Mouse (Mus musculus) midbrain, embryonic 11.5 days (tissue): ENCODE measurements around the gene Elp4. TPM values are rescaled to one million over a fixed set of nuclear protein-coding genes. Genes with fewer than 3 reads are reported as not detected.

Experiments
- ATAC-seq: fragments of 200-750 bp; cut with Nextera tagmentation; 2 replicates; pipeline ENCODE4 v1.8.0; 2017; ENCODE audit warnings: moderate TSS enrichment, moderate library complexity; ENCODE audit not compliant: low FRiP score
- DNase-seq: peaks from one replicate; pipeline ENCODE4 v3.0.0; 2015; ENCODE audit warnings: low spot score; ENCODE audit errors: missing footprints
- H3K27ac ChIP-seq: fragments of 300-500 bp; sonication (generic); 2 replicates; pipeline ENCODE4 v1.5.1; 2014; ENCODE audit warnings: low read depth, low read length
- H3K27me3 ChIP-seq: fragments of 300-500 bp; sonication (generic); 2 replicates; pipeline ENCODE4 v1.6.1; 2014; ENCODE audit warnings: mild to moderate bottlenecking, low read length, moderate library complexity, mixed read lengths; ENCODE audit not compliant: control insufficient read depth, insufficient read depth
- H3K36me3 ChIP-seq: fragments of 300-500 bp; sonication (generic); 2 replicates; pipeline ENCODE4 v1.6.1; 2014; ENCODE audit warnings: mild to moderate bottlenecking, low read length, moderate library complexity, mixed read lengths; ENCODE audit not compliant: control insufficient read depth, insufficient read depth
- H3K4me1 ChIP-seq: fragments of 300-500 bp; sonication (generic); 2 replicates; pipeline ENCODE4 v1.6.1; 2014; ENCODE audit warnings: low read length; ENCODE audit not compliant: control insufficient read depth, insufficient read depth
- H3K4me2 ChIP-seq: fragments of 300-500 bp; sonication (generic); 2 replicates; pipeline ENCODE4 v1.6.1; 2014; ENCODE audit warnings: mild to moderate bottlenecking, moderate library complexity
- H3K4me3 ChIP-seq: fragments of 300-500 bp; sonication (generic); 2 replicates; pipeline ENCODE4 v1.5.1; 2014; ENCODE audit warnings: low read depth, low read length
- H3K9ac ChIP-seq: fragments of 300-500 bp; sonication (generic); 2 replicates; pipeline ENCODE4 v1.6.1; 2014; ENCODE audit warnings: low read length
- H3K9me3 ChIP-seq: fragments of 300-500 bp; sonication (generic); 2 replicates; pipeline ENCODE4 v1.6.1; 2016; ENCODE audit warnings: low read length; ENCODE audit not compliant: control insufficient read depth
- WGBS: fragments of 180-500 bp; shearing (Covaris S2); extraction: QIAGEN DNeasy Blood & Tissue Kit; methylation state at CpG from one replicate; pipeline ENCODE4 v1.1.7; 2014; 5-methylcytosine and 5-hydroxymethylcytosine counted together
- polyA plus RNA-seq: library from polyadenylated mRNA; unstranded; fragments of >200 nt; fragmentation: Nextera tagmentation; extraction: Ambion mirVana; gene quantifications from 2 replicates; pipeline ENCODE4 v1.2.1, GENCODE M21; 2014

Elp4 gene
- polyA plus RNA-seq, 1 experiment from 2014 or later = 59.6 TPM

GRCm38 (mm10) chr2:105662606-105663005, 241.8 kb downstream of the Elp4 start:
- H3K27me3 ChIP-seq = peaks cover 96% of the 10 kb centered on the region
- WGBS = 5% methylated on average over 7 of the region's 7 CpGs
- H3K36me3 ChIP-seq = no peaks in the 10 kb centered on the region
- DNase-seq = no peak
- H3K4me1 ChIP-seq = peaks cover 10% of the 10 kb centered on the region
- H3K27ac ChIP-seq = no peak overlapping the region
- no peak overlapping the region for H3K4me3 ChIP-seq
- H3K9me3 ChIP-seq = no peaks in the 10 kb centered on the region
- ATAC-seq = no peak
- H3K4me2 ChIP-seq = no peak overlapping the region
- H3K9ac ChIP-seq = no peak overlapping the region

DNA sequence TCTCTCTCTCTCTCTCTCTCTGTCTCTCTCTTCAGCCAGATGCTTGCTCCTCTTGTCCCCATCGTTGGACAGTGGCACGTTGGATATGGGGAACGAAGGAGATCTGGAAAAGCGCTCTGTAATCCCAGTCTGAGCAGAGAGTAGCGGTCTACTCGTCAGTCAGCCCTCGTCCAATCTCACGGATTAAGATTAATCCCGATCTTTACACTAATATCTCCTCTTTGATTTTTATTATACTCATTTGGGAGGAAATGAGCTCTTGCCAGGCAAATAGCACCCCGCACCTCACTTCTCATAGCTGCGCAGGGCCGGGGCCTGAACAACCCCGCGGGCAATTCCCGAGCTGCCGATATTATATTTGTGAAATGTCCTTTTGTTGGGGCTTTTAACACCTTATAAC, 242.2 kb downstream of the Elp4 start:
- Histone ChIP-seq H3K4me1 (peaks cover 10% of the 10 kb centered on the region), H3K4me2 (no peak overlapping the region), H3K9me3 (no peaks in the 10 kb centered on the region), H3K9ac (no peak overlapping the region), H3K27ac (no peak overlapping the region), H3K36me3 (no peaks in the 10 kb centered on the region), H3K27me3 (peaks cover 96% of the 10 kb centered on the region), H3K4me3 (no peak overlapping the region)
- 2% methylated on average over 16 of the region's 16 CpGs for WGBS
- ATAC-seq (no peak), DNase-seq (peak; percentile 95)

DNA sequence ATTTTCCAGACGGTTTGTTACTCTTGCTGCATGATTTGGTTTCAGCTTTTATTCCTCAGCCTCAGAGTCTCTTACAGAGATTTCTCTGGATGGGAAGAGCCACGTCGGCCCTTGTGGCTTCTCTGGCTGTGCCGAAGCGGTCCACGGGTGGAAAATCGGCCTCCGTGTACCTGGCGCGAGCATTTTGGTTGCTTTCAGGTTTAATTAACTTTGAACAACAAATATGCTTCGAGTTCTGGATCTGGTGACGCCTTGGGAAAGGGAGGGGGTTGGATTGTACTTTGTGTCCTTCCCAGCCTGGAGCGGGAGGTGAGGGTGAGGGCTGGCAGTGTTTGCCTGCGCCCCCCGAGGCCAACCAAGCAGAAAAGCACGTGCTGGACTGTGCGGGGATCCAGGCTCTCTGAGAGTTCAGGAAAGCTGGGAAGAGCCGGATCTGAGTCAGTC, 242.7 kb downstream of the Elp4 start:
- Histone ChIP-seq H3K27ac (no peak overlapping the region), H3K27me3 (peaks cover 96% of the 10 kb centered on the region), H3K9ac (no peak overlapping the region), H3K36me3 (no peaks in the 10 kb centered on the region), H3K9me3 (no peaks in the 10 kb centered on the region), H3K4me2 (no peak overlapping the region), H3K4me1 (peaks cover 7% of the 10 kb centered on the region), H3K4me3 (no peak overlapping the region)
- peak; percentile 94 for DNase-seq
- WGBS = under 1% methylated on average over 18 of the region's 18 CpGs
- 0 out of 2 replicates have a peak, but pooled peaks have one; percentile 25 for ATAC-seq

- DNase-seq = peak; percentile 95
- Histone ChIP-seq H3K4me1 (peaks cover 7% of the 10 kb centered on the region), H3K27ac (no peak overlapping the region), H3K36me3 (no peaks in the 10 kb centered on the region), H3K9ac (no peak overlapping the region; the same call in 1 of the 2 replicates), H3K27me3 (peaks cover 94% of the 10 kb centered on the region), H3K4me2 (peak overlapping the region; percentile 24), H3K9me3 (no peaks in the 10 kb centered on the region), H3K4me3 (peak overlapping the region; percentile 14; the same call in 1 of the 2 replicates)
- ATAC-seq = peak; percentile 17; the same call in 1 of the 2 replicates
- WGBS = under 1% methylated on average over 26 of the region's 26 CpGs
Observed at GRCm38 (mm10) chr2:105660874-105661622, 243.3 kb downstream of the Elp4 start.

- Histone ChIP-seq H3K27me3 (peaks cover 93% of the 10 kb centered on the region), H3K4me3 (peak overlapping the region; percentile 14), H3K27ac (no peak overlapping the region), H3K36me3 (no peaks in the 10 kb centered on the region), H3K4me1 (peaks cover 7% of the 10 kb centered on the region), H3K9ac (no peak overlapping the region), H3K4me2 (peak overlapping the region; percentile 24), H3K9me3 (no peaks in the 10 kb centered on the region)
- WGBS = under 1% methylated on average over 41 of the region's 41 CpGs
- ATAC-seq = peak; percentile 71
- peak; percentile 94 for DNase-seq
Observed at GRCm38 (mm10) chr2:105659926-105660873, 244.2 kb downstream of the Elp4 start.

- DNase-seq (no peak), ATAC-seq (peak; percentile 6; the same call in 1 of the 2 replicates)
- no peak overlapping the region for H3K9ac ChIP-seq
- no peaks in the 10 kb centered on the region for H3K9me3 ChIP-seq
- peak overlapping the region; percentile 14; the same call in 1 of the 2 replicates for H3K4me3 ChIP-seq
- H3K4me1 ChIP-seq = peaks cover 7% of the 10 kb centered on the region
- H3K27me3 ChIP-seq = peaks cover 90% of the 10 kb centered on the region
- H3K36me3 ChIP-seq = no peaks in the 10 kb centered on the region
- 9% methylated on average over 9 of the region's 9 CpGs for WGBS
- H3K4me2 ChIP-seq = no peak overlapping the region
- H3K27ac ChIP-seq = no peak overlapping the region
Observed at GRCm38 (mm10) chr2:105659350-105659749, 245.0 kb downstream of the Elp4 start.

DNA sequence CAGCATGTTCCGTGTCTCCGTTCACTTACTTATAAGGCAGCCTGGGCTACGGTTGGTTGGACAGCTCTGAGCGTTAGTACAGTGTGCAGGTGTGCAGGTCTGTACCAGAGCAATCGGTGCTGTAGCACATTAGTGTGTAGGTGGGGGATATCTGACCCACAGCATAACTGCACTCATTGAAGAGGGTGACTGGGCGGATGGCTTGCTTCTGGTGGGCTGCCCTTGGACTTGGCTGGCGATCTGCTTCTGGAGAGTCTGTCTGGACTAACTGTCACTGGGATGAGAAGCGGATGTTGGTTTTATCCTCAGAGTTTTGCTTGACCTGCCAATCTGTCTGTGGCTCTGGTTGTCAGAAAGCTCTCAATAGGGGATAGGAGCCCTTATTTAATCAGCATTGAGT, 247.9 kb downstream of the Elp4 start:
- 86% methylated on average over 8 of the region's 8 CpGs for WGBS

More for the DNA sequence above, 247.9 kb downstream of the Elp4 start:
- H3K36me3 ChIP-seq = no peaks in the 10 kb centered on the region
- no peak overlapping the region for H3K9ac ChIP-seq
- DNase-seq = no peak
- H3K9me3 ChIP-seq = no peaks in the 10 kb centered on the region
- peaks cover 7% of the 10 kb centered on the region for H3K4me1 ChIP-seq
- no peak for ATAC-seq
- peaks cover 73% of the 10 kb centered on the region for H3K27me3 ChIP-seq
- no peak overlapping the region for H3K4me3 ChIP-seq
- H3K27ac ChIP-seq = no peak overlapping the region
- no peak overlapping the region for H3K4me2 ChIP-seq
